Mouse (Mus musculus): ENCODE data around the gene Pkd1l3.

The Pkd1l3 gene

GRCm38 (mm10) chr8:109614243-109615210, at the start of gene Pkd1l3:
Gene Pkd1l3 (plus strand): TSS chr8:109614517.
- peak; percentile 9 for DNase-seq

- no peak for DNase-seq
Observed at GRCm38 (mm10) chr8:109564766-109565165, 49.6 kb upstream of the Pkd1l3 start.

GRCm38 (mm10) chr8:109565498-109566333, 48.6 kb upstream of the Pkd1l3 start, which contains the start of the genes Dhx38 and Txnl4b:
Gene Dhx38 (minus strand): TSS chr8:109565861.
Gene Txnl4b (plus strand): TSS chr8:109565892.
- peak; percentile 98 for DNase-seq

- no peak for DNase-seq
Observed at GRCm38 (mm10) chr8:109571139-109571538, 43.2 kb upstream of the Pkd1l3 start.

GRCm38 (mm10) chr8:109576311-109576710, 38.0 kb upstream of the Pkd1l3 start:
- no peak for DNase-seq

- DNase-seq, result no peak
Observed at GRCm38 (mm10) chr8:109578900-109579301, 35.4 kb upstream of the Pkd1l3 start, which contains the start of gene Hp. Gene Hp (minus strand): TSS chr8:109579172.

- DNase-seq, result no peak
Observed at GRCm38 (mm10) chr8:109584293-109584692, 30.0 kb upstream of the Pkd1l3 start.

GRCm38 (mm10) chr8:109584830-109585229, 29.5 kb upstream of the Pkd1l3 start:
- no peak for DNase-seq

GRCm38 (mm10) chr8:109585652-109586051, 28.7 kb upstream of the Pkd1l3 start:
- no peak for DNase-seq

GRCm38 (mm10) chr8:109586972-109587504, 27.3 kb upstream of the Pkd1l3 start:
- no peak for DNase-seq

GRCm38 (mm10) chr8:109590901-109591300, 23.4 kb upstream of the Pkd1l3 start:
- no peak for DNase-seq

- DNase-seq, result no peak
Observed at GRCm38 (mm10) chr8:109591367-109591766, 22.9 kb upstream of the Pkd1l3 start.

GRCm38 (mm10) chr8:109592164-109592563, 22.2 kb upstream of the Pkd1l3 start:
- no peak for DNase-seq

- DNase-seq, result peak; percentile 47
Observed at GRCm38 (mm10) chr8:109593117-109593788, 21.1 kb upstream of the Pkd1l3 start.

- peak; percentile 60 for DNase-seq
Observed at GRCm38 (mm10) chr8:109595854-109596253, 18.5 kb upstream of the Pkd1l3 start.

- DNase-seq, result no peak
Observed at GRCm38 (mm10) chr8:109606725-109607124, 7.6 kb upstream of the Pkd1l3 start.

GRCm38 (mm10) chr8:109607650-109608049, 6.7 kb upstream of the Pkd1l3 start:
- DNase-seq, result peak; percentile 17

GRCm38 (mm10) chr8:109608271-109609152, 5.8 kb upstream of the Pkd1l3 start, which contains the start of gene Dhodh:
Gene Dhodh (minus strand): TSS chr8:109608673.
- DNase-seq, result peak; percentile 96

GRCm38 (mm10) chr8:109609153-109609502, 5.2 kb upstream of the Pkd1l3 start:
- DNase-seq, result peak; percentile 12

- DNase-seq, result no peak
Observed at GRCm38 (mm10) chr8:109615569-109615968, 1.3 kb downstream of the Pkd1l3 start.

GRCm38 (mm10) chr8:109628638-109629037, 14.3 kb downstream of the Pkd1l3 start:
- no peak for DNase-seq
